Mouse (Mus musculus) heart, embryonic 14.5 days (tissue): ENCODE measurements around the gene Cdca4. TPM values are rescaled to one million over a fixed set of nuclear protein-coding genes. Genes with fewer than 3 reads are reported as not detected.

Experiments
- ATAC-seq: fragments of 200-750 bp; cut with Nextera tagmentation; 2 replicates; pipeline ENCODE4 v1.8.0; 2017; ENCODE audit warnings: low read depth, moderate TSS enrichment; ENCODE audit not compliant: insufficient number of reproducible peaks, insufficient read depth, low FRiP score
- H3K27ac ChIP-seq, 2 experiments: fragments of 200-500 bp in 1 of 2; fragments of 300-500 bp in 1 of 2; sonication (generic) in 1 of 2; replicated peaks in 1 of 2; 2 replicates each; pipeline ENCODE4 v1.5.1; 2012 to 2014; ENCODE audit warnings: low read depth in 2 of 2, low read length in 2 of 2, control low read depth in 1 of 2, mild to moderate bottlenecking in 1 of 2, mixed read lengths in 1 of 2; ENCODE audit not compliant: control insufficient read depth in 1 of 2, insufficient read depth in 1 of 2
- H3K27me3 ChIP-seq: fragments of 300-500 bp; sonication (generic); 2 replicates; pipeline ENCODE4 v1.6.1; 2014; ENCODE audit warnings: mild to moderate bottlenecking, low read length, control low read depth; ENCODE audit not compliant: control insufficient read depth, insufficient read depth
- H3K36me3 ChIP-seq: fragments of 300-500 bp; sonication (generic); 2 replicates; pipeline ENCODE4 v1.6.1; 2014; ENCODE audit warnings: mild to moderate bottlenecking, control low read depth, low read length, mixed read lengths; ENCODE audit not compliant: control insufficient read depth, insufficient read depth
- H3K4me1 ChIP-seq, 2 experiments: fragments of 200-500 bp in 1 of 2; fragments of 300-500 bp in 1 of 2; sonication (generic) in 1 of 2; 2 replicates each; pipeline ENCODE4 v1.6.1; 2012 to 2014; ENCODE audit warnings: low read length in 2 of 2, control low read depth in 1 of 2, mixed read lengths in 1 of 2; ENCODE audit not compliant: control insufficient read depth in 2 of 2, insufficient read depth in 2 of 2
- H3K4me2 ChIP-seq: fragments of 300-500 bp; sonication (generic); 2 replicates; pipeline ENCODE4 v1.6.1; 2014; ENCODE audit warnings: mild to moderate bottlenecking, low read length
- H3K4me3 ChIP-seq, 2 experiments: fragments of 200-500 bp in 1 of 2; fragments of 300-500 bp in 1 of 2; sonication (generic) in 1 of 2; 2 replicates each; pipeline ENCODE4 v1.5.1; 2012 to 2014; ENCODE audit warnings: low read length in 2 of 2, mild to moderate bottlenecking in 2 of 2, control low read depth in 1 of 2, low read depth in 1 of 2, moderate library complexity in 1 of 2; ENCODE audit not compliant: control insufficient read depth in 1 of 2, insufficient read depth in 1 of 2
- H3K9ac ChIP-seq: fragments of 300-500 bp; sonication (generic); 2 replicates; pipeline ENCODE4 v1.6.1; 2014; ENCODE audit warnings: mild to moderate bottlenecking, low read length
- H3K9me3 ChIP-seq: fragments of 300-500 bp; sonication (generic); 2 replicates; pipeline ENCODE4 v1.6.1; 2016; ENCODE audit warnings: low read length, control low read depth; ENCODE audit not compliant: control insufficient read depth
- WGBS: fragments of 180-500 bp; shearing (Covaris S2); extraction: QIAGEN DNeasy Blood & Tissue Kit; methylation state at CpG from one replicate; pipeline ENCODE4 v1.1.7; 2014; 5-methylcytosine and 5-hydroxymethylcytosine counted together
- polyA plus RNA-seq: library from polyadenylated mRNA; unstranded; fragments of >200 nt; fragmentation: Nextera tagmentation; extraction: Ambion mirVana; gene quantifications from 2 replicates; pipeline ENCODE4 v1.2.1, GENCODE M21; 2014

Cdca4 gene
- polyA plus RNA-seq, 1 experiment from 2014 or later, result 42.0 TPM

DNA sequence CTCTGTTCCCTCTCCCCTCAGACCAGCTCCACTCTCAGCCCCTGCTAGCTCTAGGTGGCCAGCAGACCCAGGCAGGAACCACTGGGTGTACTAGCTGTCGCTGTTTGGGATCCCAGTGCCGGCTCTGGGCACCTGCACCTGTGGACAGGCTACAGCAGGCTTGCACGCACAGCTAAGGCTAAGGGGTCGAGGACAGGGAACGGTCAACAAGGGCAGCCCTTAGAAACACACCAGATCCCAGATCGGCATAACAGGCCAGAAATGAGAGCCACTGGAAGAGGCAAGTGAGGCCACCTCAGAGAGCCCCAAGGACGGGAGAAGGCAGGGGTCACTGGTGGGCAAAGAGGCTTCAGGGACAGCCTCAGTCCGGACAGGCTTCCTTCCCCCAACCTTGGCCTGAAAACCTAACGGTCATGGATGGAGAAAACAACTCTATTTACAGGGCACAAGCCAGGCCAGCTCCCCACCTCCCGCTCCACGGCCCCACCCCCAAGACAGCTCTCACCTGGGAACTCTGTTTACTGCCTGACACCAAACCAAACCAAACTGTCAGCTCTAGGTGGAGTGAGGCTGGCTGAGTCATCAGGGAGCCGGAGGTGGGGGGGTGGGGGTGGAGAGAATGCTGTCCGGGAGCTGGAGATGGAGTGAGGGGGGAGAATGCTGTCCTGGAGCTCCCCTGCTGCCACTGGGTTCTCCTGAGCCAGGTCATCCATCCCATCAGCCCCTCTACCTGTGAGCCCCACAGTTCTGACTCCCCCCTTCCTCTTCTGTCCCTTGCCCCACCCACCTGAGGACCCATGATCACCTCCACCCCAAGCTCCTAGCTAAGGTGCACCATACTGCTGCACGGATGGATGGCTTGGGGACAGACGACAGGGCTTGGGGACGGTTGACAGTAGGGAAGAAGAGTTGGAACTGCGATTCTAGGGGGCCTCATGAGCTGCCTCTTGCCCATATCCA, 32.4 kb downstream of the Cdca4 start:
- no peak for ATAC-seq
- Histone ChIP-seq H3K4me2 (no peak overlapping the region), H3K36me3 (no peaks in the 10 kb centered on the region), H3K27ac (no peak overlapping the region), H3K4me1 (peaks cover 42 to 57% of the 10 kb centered on the region in 2 experiments), H3K9ac (no peak overlapping the region; the same call in 1 of the 2 replicates), H3K27me3 (peaks cover 10% of the 10 kb centered on the region), H3K9me3 (no peaks in the 10 kb centered on the region), H3K4me3 (no peak overlapping the region)
- 43% methylated on average over 17 of the region's 17 CpGs for whole genome bisulfite sequencing

DNA sequence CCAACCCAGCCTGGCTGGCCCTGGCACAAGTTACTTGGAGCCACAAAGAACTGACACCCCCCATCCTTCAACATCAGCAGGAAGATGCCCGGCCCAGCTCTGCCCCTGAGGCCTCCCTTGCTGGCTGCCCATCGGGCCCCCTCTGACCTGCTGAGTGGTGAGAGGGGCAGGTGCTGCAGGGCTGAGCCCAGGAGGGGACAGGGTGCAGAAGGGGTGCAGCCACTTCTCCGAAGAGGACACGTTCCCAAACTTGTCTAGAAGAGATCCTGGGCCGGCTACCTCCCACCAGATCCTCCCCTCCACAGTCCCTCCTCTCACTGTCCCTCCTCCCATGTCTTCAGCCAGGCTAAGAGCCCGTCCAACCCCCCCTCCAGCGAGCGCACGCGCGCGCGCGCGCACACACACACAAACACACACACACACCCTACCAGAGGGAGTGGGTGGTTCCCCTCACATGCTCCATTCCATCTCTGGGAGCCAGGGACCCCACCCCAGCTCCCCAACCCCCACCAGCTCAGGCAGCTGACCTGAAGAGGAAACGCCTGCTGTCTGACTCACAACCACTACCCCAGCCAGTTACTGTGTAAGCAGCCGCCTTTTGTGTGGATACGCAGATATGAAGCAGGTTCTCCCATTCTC, 33.6 kb downstream of the Cdca4 start:
- Histone ChIP-seq H3K4me2 (peak overlapping the region; percentile 44), H3K27ac (peak overlapping the region in 1 of 2 experiments; percentile 75; a peak in 1 of 4 replicates), H3K9ac (peak overlapping the region; percentile 21; the same call in 1 of the 2 replicates), H3K36me3 (no peaks in the 10 kb centered on the region), H3K4me3 (peak overlapping the region in 1 of 2 experiments; percentile 0; a peak in 1 of 4 replicates), H3K4me1 (peaks cover 39 to 53% of the 10 kb centered on the region in 2 experiments), H3K27me3 (no peaks in the 10 kb centered on the region), H3K9me3 (no peaks in the 10 kb centered on the region)
- WGBS, result 48% methylated on average over 18 of the region's 18 CpGs
- ATAC-seq, result peak; percentile 31; the same call in 1 of the 2 replicates

DNA sequence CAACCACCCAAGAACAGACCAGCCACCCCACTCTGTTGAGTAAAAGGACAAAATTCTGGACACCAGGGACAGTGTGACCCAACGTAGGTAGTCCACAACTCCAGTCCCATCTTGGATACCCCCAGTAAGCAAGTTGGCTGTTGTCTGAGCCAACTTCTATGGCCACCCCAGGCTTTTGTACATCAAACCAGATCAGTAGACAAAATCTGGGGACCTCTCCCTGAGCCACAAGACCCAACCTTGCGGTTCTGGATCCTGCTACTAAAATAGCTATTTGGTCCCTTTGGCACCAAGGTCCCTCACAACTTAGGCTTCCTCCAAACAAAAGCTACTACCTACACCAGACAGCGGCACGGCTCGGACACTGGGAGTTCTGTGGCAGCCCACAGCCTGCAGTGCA, 34.2 kb downstream of the Cdca4 start:
- Histone ChIP-seq H3K36me3 (no peaks in the 10 kb centered on the region), H3K4me1 (peaks cover 39 to 53% of the 10 kb centered on the region in 2 experiments), H3K27me3 (no peaks in the 10 kb centered on the region), H3K27ac (peak overlapping the region; percentile 19 to 75; a peak in 2 of 4 replicates), H3K9ac (peak overlapping the region; percentile 21; the same call in 1 of the 2 replicates), H3K4me2 (peak overlapping the region; percentile 44), H3K4me3 (peak overlapping the region in 1 of 2 experiments; percentile 0; a peak in 1 of 4 replicates), H3K9me3 (no peaks in the 10 kb centered on the region)
- 85% methylated on average over 5 of the region's 5 CpGs for WGBS
- no peak for ATAC-seq

DNA sequence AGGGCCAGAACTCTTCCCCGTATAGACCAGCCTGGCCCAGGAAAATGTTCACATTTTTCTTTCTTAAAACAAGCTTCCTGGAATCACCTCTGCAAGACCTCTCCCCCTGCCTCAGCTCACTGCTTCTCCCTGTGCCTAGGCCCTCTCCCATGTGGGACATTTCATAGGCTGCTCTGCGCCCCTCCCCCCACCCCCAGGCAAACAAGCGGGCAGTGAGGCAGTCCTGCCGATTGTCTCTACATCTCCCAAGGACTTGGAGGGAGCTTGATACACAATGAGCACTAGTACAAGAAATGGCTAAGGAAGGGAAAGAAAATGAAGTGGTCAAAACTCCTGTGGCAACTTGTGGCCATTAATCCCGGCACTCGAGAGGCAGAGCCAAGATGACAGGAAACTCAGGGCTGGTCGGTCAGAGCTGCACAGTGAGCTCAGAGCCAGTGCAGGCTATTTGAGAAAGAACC, 34.8 kb downstream of the Cdca4 start:
- no peaks in the 10 kb centered on the region for H3K27me3 ChIP-seq
- peaks cover 39 to 53% of the 10 kb centered on the region in 2 experiments for H3K4me1 ChIP-seq
- peak overlapping the region; percentile 44; the same call in 1 of the 2 replicates for H3K4me2 ChIP-seq
- H3K27ac ChIP-seq, result peak overlapping the region; percentile 52 to 75
- H3K36me3 ChIP-seq, result no peaks in the 10 kb centered on the region
- H3K9ac ChIP-seq, result no peak overlapping the region; the same call in 1 of the 2 replicates
- 16% methylated on average over 7 of the region's 7 CpGs for WGBS
- H3K4me3 ChIP-seq, result no peak overlapping the region
- H3K9me3 ChIP-seq, result no peaks in the 10 kb centered on the region
- 0 out of 2 replicates have a peak, but pooled peaks have one; percentile 1 for ATAC-seq

DNA sequence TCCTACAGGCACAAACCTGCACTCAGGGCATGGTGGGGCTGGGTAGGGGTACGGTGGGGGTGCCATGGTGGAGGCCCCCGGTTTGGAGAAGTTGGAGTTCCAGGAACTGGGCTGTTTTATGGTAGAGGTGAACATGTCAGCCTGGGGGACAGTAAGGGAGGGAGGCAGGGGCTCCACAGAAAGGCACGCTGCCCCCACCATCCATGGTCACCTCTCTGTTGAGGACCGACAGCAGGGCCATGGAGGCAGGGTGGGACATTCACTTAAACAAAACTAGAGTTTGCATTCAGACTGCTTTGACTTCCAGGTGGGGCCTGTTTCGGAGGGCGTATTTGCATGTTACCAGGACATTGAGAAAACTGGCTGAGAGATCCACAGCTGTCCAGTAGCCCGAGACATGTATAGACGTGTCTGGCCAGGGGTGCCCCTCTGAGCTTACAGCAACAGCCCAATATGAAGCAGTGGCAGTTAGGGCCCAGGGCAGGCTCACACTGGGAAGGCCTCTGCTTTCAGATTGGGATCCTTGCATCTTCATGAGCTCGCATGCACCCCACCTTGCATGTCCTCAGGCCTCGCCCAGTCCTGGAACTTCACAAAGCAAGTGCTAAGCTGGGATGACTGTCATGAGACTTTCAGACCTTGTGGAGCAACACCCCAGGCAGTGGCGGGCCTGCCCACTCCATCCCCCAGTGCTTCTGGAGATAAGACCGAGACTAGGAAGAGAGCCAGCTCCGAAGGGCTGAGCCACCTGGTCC, 35.4 kb downstream of the Cdca4 start:
- Histone ChIP-seq H3K27ac (peak overlapping the region; percentile 42 to 75), H3K4me1 (peaks cover 39 to 53% of the 10 kb centered on the region in 2 experiments), H3K36me3 (no peaks in the 10 kb centered on the region), H3K27me3 (no peaks in the 10 kb centered on the region), H3K4me2 (0 out of 2 replicates have a peak overlapping the region, but pooled peaks have one; percentile 44), H3K4me3 (no peak overlapping the region), H3K9me3 (no peaks in the 10 kb centered on the region), H3K9ac (no peak overlapping the region)
- peak; percentile 66 for ATAC-seq
- WGBS, result 54% methylated on average over 13 of the region's 13 CpGs

DNA sequence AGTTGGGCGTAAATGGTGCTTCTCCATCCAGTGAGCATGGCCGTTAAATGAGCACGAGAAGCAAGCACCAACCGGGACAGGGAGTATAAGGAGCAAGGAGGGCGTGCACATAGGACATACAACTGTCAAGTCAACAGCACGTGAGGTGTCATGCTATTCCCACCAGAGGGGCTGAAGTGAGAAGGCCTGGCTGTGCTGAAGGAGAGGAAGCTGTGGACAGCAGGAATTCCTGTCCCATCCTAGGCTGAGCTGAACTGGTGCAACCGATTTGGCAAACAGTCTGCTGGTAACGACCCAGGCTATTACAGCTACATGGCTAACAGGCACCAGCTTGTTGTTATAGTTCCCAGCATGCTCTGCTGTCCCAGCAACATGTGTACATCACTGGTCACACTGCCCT, 38.2 kb downstream of the Cdca4 start:
- Histone ChIP-seq H3K36me3 (no peaks in the 10 kb centered on the region), H3K4me3 (no peak overlapping the region), H3K4me2 (no peak overlapping the region), H3K27ac (no peak overlapping the region), H3K4me1 (peaks cover 26 to 33% of the 10 kb centered on the region in 2 experiments), H3K9ac (no peak overlapping the region), H3K27me3 (no peaks in the 10 kb centered on the region), H3K9me3 (no peaks in the 10 kb centered on the region)
- 61% methylated on average over 8 of the region's 8 CpGs for WGBS
- no peak for ATAC-seq

DNA sequence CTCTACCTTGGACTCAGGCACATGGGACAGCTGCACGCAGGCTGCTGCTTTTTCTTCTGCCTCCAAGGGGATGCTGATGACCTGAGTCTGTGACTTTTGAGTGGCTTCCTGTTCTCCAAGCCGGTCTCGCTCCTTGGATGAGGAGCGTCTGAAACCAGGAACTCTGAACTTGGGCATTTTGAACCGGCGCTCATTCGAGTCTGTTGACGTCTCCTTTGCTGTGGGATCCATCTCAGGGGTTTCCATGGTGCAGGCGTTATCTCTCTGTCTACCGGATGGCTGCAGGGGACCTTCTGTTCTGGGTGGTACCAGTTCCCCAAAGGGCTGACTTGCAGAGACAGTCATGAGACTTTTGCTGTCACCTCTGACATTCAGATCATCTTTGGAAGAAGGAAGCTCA, 54.7 kb downstream of the Cdca4 start:
- Histone ChIP-seq H3K9me3 (peaks cover 5% of the 10 kb centered on the region), H3K4me2 (no peak overlapping the region), H3K27ac (no peak overlapping the region), H3K36me3 (no peaks in the 10 kb centered on the region), H3K4me3 (no peak overlapping the region), H3K4me1 (peaks cover 4 to 8% of the 10 kb centered on the region in 2 experiments; a peak in 1 of 4 replicates), H3K9ac (no peak overlapping the region), H3K27me3 (no peaks in the 10 kb centered on the region)
- no peak for ATAC-seq
- WGBS, result 93% methylated on average over 10 of the region's 10 CpGs
